Mouse (Mus musculus) cerebellum, postnatal 25 days (tissue): ENCODE results near the gene Far2.
A peak's percentile ranks its signal among the peaks of the same experiment; 100 is the strongest.

Experiments
- DNase-seq, 2 experiments: peaks; one replicate each; pipeline ENCODE4 v3.0.0; 2021; ENCODE audit warnings: mixed read lengths in 2 of 2

Gene Far2

DNA sequence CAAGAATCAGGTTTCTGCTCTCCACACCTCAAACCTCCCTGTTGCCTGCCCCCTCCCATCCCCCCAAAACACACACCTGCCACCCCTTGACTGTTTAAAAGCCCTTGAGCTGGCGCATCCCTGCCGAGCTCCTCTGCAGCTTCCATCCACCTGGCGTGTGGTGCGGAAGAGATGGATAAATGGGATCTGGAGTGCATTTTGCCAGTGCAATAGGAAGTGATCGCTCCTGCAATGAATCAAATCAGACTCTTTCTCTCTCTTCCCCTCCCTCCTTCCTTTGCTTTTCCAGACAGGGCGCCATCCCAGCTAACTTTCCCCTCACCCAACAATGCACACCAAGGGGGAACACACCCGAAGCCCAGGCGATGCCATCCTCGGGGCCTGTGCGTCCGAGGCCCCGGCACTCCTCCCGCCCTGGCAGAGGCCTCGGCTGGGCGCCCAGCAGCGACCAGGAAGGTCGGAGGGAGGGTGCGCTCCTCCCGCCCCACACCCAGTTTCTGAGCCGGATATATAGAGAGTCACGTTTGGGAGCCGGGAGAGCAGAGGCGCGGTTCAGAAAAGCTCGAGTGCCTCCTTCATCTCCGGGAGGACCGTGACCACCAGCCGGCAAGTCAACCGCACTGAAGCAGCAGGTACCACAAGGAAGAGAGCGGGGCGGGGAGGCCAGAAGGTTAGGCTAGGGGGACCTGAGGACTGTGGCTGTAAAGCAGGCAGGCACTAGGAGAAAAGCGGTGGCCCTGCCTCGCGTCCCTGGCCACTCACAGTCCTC lies at the start of gene Far2:
Gene Far2 (plus strand): TSS at position 379 of the 769 bp plus-strand sequence.
- DNase-seq, result peak; percentile 71 to 75

DNA sequence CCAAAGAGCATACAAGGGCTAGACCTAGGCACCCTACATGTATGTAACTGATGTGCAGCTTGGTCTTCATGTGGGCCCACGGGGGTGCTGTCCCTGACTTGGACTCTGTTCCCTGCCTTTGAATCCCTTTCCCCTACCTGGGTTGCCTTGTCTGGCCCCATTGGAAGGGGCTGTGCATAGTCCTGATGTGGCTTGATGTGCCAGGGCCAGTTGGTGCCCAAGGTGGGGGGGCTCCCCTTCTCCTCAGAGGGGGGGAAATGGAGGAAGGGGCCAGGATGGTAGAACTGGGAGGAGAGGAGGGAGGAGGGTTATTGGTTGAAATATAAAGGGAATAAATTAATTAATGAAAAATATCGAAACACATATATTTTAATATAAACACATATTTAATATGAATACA lies 46.6 kb upstream of the Far2 start:
- DNase-seq, result no peak

DNA sequence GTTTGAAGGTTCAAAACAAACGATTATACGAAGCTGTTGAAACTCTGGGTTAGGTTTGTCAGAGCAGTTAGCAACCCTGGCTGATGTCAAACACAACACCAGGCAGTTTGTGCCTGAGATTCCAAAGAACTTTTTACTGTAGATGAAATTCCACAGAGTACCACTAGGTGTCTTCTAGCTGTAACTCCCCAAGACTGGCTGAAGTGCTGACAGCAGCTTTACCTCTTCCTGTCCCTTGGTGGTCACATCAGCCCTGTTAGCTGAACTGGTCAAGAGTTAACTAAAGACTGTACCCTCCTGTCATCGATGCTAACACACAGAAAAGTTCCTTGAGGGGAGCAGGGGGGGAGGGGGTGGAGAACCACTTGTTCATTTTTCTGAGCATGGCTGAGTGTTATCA lies 46.0 kb upstream of the Far2 start:
- no peak for DNase-seq

DNA sequence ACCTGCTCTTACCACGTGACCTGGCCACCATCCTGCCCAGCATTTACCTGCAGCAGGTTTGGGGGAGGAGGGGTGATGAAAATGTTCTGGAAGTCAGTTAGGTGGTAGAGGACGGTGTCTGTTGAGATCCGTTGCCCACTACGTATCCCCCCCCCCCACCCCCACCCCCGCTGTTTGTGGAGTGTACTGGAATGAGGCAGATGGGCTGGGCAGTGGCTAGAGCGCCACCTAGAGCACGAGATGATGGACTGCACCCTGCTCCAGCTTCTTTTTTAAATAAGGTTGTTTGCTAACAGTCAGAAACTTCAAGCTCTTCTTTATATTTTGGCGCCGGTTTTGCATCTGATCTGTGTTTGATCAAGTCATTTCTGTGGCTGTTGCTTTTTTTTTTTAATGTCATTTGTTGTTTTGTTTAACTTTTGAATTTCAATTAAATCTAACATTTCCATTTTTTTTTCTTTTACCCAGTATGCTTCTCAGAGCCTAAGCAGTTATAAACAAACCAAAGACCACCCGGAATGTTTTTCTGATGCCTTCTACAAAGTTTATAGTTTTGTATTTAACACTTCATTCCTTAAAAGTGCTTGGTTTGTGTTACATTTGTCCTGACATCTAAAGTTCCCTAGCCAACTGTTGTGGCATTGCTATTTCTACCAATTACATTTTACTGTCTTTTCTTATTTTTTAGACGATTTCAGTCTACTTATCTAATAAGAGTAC lies 40.8 kb upstream of the Far2 start:
- DNase-seq, result no peak

DNA sequence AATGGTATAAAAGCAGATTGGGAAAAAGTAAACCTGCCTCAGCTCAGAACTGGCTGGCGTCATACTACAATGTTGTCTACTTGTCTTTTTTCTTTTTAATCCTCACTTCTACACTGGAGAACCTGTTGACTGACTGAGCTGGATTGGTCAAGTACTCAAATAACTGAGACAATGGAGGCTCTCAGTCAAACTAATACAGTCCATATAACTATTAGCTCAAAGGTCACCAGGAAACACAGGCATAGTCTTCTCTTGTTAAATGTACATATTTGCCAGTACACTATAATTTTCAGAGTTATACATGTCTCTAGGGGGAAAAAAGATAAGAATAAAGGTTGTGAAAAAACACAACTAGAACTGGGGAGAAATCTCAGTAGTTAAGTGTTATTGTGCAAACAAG lies 6.3 kb upstream of the Far2 start:
- DNase-seq, result no peak

DNA sequence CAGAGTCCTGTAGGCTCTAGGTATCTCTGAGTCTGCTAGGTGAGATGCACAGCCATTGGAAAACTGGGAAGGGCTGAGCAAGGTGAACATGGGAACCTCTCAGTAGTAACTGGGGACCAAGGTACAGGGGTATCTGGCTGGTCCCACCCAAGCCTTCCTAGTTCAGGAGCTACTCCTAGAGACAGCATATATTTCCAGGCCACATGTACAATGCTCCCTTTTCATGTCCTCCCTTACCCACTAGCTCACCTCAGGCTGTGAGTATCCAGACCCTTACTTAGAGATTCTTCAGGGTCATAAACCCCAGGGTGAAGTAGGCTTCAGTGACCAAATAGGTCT lies 560 bp downstream of the Far2 start:
- no peak for DNase-seq

DNA sequence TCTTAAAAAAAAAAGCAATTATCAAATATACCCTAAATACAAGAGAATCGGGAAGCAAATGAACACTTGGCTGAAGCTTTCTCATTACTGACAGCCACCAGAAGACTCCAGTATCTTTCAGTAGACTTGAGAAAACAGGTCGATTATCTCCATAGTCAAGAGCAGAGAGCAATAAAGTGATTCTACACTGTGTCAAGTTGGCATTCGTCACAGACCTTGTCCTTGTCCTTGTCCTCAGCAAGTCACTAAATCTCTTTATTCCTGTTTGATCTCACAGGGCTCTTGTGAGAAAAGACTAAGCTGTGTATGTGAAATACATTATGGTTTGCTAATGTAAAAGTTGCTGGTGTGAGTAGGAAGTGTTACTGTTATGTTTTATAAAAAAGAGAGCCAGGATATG lies 16.1 kb downstream of the Far2 start:
- no peak for DNase-seq

DNA sequence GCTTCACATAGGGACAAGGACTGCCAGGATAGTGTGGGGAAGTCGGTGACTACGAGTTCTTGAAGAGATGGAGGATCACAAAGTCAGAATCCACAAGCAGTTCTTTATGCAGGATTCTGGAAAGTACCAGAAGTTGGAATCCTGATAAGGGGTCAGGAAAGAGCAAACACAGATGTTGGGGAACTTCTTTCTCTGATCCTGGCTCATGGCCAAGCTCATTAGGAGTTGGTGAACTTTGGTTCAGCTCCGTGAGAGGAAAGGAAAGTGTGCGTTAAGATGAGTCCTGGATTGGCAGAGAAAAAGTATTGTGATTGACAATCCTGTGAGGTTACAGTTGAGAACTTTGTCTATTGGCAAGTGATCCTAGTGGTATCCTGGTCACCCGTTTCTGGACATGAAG lies 19.2 kb downstream of the Far2 start:
- no peak for DNase-seq

DNA sequence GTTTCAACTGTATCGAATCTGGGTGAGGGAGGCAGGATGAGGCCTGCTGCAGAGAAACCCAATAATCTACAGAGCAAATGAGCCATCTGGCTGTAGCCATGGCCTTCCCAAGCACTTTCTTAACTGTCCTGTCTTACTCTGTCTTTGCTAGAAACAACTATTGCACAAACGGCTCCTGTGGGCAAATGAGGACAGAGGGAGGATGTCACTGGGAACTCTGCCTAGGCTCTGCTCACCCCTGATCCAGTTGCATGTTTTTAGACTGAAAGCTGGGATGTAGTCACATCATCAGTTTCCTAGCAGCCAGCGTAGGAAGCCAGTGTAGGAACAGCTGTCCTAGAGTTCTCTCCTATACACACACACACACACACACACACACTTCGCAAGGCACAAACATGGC lies 21.7 kb downstream of the Far2 start:
- DNase-seq, result no peak

DNA sequence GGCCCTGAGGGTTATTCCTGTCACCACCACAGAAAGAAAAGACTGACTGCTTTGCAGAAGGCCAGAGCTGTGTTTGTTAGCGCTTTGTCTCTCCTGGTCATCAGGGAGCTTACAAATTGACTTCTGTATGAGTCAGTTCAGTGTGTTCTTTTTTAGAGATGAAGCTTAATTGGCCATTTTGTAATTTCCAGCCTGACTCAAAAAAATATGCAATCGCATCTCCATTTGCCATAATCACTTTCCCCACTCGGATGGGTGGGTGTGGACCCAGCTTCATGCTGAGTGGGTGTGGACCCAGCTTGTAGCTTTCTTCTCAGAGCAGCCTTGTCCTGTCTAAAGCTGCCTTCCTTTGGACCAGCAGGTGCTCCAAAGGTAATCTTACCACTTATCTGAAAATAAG lies 26.5 kb downstream of the Far2 start:
- DNase-seq, result no peak

DNA sequence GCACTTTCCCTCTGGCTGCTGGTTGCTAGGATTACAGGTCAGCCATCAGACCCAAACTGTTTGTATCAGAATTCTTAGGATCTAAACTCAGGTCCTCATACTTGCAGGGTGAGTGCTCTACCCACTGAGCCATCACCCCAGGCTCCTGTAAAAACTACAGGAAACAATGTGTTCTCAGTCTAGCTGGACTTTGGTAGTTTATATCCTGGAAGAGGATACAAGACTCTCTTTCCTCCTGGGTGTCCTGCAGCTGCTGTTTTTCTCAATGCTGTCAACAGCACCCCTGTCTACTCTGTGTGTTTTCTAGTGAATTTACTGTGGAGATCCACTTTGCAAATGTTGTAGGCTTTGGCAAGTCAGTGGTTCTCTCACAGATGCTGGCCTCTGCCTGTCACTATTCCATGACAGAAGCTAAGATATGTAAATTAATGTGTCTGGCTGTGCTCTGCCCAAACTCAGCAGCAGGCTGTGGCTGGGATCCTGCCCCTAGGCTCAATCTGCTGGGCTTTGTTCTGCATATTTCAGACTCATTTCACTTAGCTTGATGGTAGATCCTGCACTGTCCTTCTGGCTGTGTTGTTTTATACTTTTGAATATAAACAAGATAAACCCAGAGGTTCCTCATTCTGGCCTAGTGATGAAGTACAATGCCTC lies 27.3 kb downstream of the Far2 start:
- DNase-seq, result no peak

DNA sequence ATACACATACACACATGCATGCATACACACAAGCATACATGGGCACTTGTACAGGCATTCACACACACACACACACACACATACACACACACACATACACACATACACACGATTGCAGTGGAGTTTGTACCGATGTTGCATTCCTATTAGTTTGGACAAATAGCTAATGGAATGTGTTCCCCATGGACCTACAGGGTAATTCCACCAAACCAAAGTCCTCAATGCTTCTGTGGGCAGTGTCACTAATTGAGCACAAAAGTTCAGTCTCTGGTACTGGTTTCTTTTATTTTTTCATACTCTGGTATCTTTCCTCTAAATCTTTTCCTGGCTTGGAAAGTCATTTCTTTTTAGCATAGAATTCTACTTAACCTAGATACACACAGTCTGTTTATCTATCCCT lies 36.8 kb downstream of the Far2 start:
- no peak for DNase-seq

DNA sequence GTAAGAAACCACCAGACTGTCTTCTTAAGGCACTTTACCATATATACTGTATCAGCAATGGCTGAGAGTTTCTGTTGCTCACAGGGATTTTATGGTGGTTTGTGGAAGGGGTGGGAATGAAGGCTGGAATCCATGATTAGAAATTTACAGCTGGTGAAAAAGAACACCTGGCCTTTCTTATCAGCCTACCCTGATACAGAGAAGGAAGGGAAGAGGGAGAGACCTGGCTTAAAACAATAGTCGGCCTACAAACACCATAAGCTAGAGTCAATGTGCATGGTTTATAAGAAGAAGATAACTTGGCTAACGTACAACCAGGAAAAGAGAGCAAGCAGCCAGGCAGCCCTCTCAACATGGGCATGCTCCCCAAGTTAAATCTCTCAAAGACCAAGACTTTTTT lies 37.3 kb downstream of the Far2 start:
- DNase-seq, result no peak

DNA sequence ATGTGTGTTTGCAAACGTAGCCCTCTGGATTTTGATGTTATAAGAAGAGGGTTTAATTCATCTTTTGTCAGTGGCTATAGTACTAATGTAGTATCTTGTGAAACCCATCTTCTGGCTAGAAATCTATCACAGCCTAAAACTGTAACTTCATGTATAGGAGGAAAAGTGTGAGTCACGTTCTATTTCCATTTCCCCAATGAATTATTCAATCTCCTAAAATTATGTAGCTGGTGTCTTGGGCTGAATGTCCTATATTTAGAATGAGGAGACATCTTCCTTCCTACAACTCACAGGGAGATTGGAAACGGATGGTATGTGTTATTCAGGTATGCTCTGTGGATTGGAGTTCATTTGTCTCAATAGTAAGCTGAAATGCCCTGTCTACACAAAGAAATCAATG lies 50.0 kb downstream of the Far2 start:
- DNase-seq, result no peak

DNA sequence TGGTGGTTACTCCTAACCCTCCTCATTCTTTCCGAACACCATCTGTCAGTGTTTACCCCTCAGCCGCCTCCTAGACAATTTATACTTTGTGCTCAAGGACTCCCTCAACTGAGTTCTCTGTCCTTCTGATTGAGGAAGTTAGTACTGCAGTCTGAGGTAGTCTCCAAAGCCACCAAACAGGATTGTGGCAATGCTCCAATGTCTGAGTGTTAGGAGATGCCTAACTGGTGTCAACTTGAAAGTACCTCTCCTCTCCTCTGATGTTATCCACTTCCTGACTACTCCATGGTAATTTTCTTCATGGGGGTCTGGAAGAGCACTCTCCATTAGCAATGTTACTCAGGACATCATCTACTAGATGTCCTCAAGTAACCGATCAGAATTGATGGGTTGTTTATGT lies 54.9 kb downstream of the Far2 start:
- no peak for DNase-seq

DNA sequence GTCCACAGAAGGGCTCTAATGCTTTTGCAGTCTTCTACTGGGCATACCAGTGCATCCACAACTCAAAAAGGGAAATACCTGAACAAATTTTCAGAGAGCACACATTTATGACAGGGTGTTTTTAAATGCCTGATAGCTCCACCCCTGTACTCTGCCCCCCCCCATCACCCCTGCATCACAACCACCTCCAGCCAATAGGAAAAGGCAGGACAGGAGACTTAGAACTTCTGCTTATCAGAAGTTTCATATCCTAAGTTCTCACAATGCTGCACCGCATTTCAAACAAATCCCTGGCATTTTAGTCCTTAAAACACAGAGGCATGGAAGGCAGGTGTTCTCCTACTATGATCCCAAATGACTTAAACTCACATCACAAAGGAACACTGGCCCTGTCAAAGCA lies 55.4 kb downstream of the Far2 start:
- DNase-seq, result no peak

DNA sequence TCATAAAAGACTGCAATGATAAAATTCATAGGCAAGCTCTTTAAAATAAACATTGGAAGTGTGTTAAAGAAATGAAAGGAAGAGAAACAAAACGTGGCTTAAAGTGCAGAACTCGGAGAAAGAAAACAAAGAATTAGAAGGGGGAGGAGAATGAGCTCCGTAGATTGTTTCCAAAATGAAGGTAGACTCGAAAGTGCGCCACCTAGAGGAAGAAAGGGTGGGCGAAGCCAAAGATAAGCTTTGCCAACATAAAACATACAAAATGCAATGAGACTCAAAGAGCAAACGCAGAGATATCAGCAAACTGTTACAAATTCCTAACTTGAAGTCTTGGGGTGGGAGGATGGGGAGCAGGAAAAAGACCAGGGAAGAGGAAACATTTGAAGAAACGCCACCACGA lies 57.2 kb downstream of the Far2 start:
- DNase-seq, result peak in 1 of 2 experiments; percentile 36

DNA sequence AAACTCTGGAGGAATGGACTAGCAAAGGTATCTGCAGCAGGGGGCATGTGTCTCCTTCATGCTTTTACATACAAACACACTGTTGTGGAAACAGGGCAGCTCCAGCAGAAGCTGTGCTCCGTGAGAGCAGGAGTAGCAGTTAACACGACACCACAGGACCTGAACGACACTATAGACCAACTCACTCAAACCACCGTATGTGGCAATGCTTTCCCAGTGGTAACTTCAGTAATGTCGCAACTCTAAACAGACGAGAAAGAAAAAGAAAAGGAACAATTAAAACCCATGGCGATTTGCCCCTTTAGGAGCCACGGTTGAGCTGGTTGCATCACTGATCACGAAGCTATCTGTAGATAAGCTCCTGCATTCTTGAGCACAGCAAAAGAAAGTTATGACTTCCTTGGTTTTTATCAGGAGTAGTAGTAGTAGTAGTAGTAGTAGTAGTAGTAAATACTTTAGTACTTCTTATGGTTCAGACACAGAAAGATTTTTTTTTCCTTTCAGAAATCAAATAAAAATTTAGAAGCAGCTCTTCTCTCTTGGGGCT lies 58.7 kb downstream of the Far2 start:
- no peak for DNase-seq

DNA sequence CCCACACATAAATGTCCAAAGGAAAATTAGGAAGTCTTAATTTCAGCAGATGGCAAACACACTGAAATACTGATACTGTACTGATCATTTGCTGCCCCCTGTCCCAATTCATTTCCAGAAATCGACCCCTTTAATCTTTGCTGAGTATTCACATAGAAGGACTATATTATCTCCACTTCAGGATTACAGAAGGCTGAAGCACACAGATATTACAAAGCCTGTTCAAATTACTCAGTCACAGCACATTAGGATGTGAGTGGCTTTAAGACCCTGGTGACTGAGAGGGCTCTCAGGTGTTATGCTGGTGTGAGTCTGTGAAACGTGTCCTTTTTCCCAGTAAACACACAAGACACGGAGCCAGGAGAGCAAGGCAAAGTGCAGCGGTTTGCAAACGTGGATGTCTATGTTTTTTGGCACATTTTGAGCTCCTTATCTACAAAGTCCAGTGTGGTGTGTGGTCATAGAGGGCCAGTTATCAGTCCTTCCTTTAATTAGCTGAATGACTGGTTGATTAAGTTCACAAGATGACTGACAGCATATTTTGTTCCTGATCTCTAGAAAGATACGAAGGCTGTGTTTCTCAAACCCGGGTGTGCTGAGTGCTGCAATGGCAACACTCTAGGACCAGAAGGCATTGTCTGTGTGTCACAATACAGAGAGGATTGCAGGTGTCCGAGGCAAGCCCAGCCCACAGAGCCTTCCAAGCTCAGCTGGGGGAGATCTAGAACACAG lies 61.8 kb downstream of the Far2 start:
- no peak for DNase-seq

DNA sequence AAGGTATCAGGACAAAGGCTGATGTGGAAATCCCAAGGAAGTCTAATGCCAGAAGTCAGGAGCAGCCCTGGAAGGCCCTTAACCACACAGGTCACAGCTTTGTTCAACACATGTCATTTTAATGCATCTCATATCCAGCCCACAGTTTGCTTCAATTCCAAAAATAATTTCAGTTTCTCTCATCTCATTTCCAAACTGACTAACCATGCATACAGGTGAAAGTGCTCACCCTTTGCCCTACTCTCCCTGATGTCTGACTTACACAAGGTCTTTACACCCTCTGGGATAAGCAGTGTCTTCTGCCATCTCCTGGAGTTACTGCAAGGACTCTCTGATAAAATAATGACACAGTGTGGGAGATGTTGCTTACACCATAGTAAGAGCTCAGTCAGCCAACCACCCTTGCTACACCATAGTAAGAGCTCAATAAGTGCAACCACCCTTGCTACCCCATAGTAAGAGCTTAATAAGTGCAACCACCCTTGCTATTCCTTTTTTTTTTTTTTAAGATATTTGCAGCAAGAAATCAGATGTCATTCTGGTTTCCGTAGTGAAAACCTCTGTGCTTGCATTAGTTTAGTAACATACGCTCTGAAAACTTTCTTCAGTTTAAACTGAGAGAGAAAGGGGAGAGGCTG lies 64.1 kb downstream of the Far2 start:
- no peak for DNase-seq

DNA sequence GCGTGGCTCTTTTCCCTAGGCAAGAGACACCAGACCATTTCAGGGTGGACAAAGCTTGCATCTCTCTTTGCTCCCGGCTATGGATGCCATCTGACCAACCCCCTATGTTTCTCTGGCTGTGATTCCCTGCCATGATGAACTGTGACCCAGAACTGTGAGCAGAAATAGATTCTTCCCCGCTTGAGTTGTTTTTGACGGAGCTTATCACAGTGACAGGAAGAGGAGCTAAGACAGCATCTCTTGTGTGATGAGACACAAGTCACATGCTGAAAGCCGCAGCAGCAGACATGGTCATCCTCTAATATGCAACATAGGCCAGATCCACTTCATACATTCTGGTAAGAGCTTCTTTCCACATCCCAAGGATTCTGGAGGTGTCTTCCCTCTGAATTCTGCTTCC lies 69.3 kb downstream of the Far2 start:
- no peak for DNase-seq

DNA sequence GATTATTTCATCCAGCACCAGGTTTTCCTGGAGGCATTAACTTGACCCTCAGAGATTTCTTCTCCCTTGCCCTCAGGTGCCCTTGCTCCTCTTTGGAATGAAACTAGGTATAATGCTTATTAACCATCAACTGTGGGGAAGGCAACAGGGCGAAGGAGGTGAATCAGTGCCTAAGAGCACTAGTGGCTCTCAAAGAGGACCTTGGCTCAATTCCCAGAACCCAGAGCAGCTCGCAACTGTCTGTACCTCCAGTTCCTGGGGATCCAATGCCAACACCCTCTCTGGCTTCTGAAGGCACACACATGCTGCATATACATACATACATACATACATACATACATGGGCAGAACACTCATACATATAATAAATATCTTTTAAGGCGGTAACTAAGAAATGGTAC lies 69.8 kb downstream of the Far2 start:
- DNase-seq, result no peak

DNA sequence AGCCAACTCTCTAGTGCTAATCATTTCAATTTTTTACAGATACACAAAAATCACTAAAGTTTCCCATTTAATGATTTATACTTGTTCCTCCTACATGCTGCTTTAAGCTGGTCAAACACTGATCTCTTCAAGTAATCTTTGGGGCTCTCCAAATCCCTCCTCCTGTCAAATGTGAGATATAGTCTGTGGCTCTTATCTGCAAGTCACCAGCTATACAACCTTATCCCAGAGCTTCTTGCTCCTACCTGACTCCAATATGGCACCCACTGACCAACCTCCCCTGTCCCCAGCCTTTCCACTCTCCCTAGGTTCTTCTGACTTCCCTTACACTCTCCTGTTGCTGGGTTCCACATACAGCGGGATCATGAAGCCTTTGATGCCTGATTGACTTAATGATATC lies 70.6 kb downstream of the Far2 start:
- no peak for DNase-seq
